In the genomic region with DNA sequence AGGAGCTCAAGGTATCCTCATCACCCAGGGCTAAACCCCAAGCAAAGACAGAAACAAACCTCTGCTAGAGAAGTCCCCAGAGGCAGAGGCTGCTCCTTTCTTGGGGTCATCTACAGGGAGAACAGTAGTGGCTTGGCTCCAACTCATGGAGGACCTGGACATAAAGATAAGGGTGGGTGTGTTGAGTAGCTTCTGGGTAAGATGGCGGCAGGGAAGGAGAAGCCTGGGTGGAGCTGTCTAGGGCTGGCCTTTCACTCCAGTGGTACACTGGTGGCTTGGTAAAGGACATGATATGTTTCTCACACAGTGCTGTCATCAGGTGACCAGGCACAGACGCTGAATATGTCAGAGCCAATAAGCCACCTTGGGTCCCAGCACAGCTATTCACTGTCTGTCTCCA, we compare ENCODE assay signal across 17 mouse cellular contexts. TPM values are rescaled to one million over a fixed set of nuclear protein-coding genes. Genes with fewer than 3 reads are reported as not detected.
A peak's percentile ranks its signal among the peaks of the same experiment; 100 is the strongest.
DNase-seq lines count a peak whose midpoint lies in the region; ATAC-seq and TF ChIP-seq lines count a peak whose summit lies in the region.
"Had no signal": no experiment of that assay in that cellular context is flagged by ENCODE, and none has a peak within 500 bp of the region (broad histone marks: within the 10 kb centered on the region; RNA-seq: fewer than 3 reads in every experiment).

No protein-coding gene starts in this region.

- no peak for DNase-seq in hindbrain, embryonic 10.5 days (ENCODE audit: low spot score)
- no peak for DNase-seq in hindbrain, postnatal 0 days (ENCODE audit: low spot score)
- DNase-seq in thymus, postnatal 25 days = no peak
- no peak for DNase-seq in adrenal gland, postnatal 25 days
- DNase-seq: adrenal gland, adult 2 months; B cell, adult 2 months; cerebellum, adult 11 months; cerebellum, postnatal 25 days; embryo, embryonic 11 days; kidney, adult 18-20 months; lung, adult 2 months; right cerebral cortex, postnatal 25 days had no signal

- H3K4me3 ChIP-seq in hindbrain, embryonic 10.5 days = no peak overlapping the region
- no peak overlapping the region for H3K4me3 ChIP-seq in hindbrain, postnatal 0 days (ENCODE audit: low read length)
- H3K4me3 ChIP-seq in liver, embryonic 16.5 days (ENCODE audit: low read depth, low read length) = no peak overlapping the region
- H3K4me3 ChIP-seq in midbrain, embryonic 13.5 days (replicated peaks) = no peak overlapping the region
- H3K4me3 ChIP-seq: limb, embryonic 10.5 days had no signal

- H3K9ac ChIP-seq in hindbrain, postnatal 0 days (replicated peaks; ENCODE audit: low read length) = no peak overlapping the region
- no peak overlapping the region for H3K9ac ChIP-seq in liver, embryonic 16.5 days (ENCODE audit: low read depth, low read length)
- H3K9ac ChIP-seq in midbrain, embryonic 13.5 days (replicated peaks) = no peak overlapping the region

- peak overlapping the region; percentile 46; the same call in 1 of the 2 replicates for H3K27ac ChIP-seq in hindbrain, embryonic 10.5 days
- no peak overlapping the region for H3K27ac ChIP-seq in hindbrain, postnatal 0 days
- H3K27ac ChIP-seq in liver, embryonic 16.5 days (ENCODE audit: low read length) = peak overlapping the region; percentile 70
- no peak overlapping the region for H3K27ac ChIP-seq in midbrain, embryonic 13.5 days
- H3K27ac ChIP-seq: kidney, postnatal 0 days; limb, embryonic 10.5 days had no signal

- H3K4me2 ChIP-seq in hindbrain, postnatal 0 days (ENCODE audit: low read depth, low read length) = no peak overlapping the region
- peak overlapping the region; percentile 6; the same call in 1 of the 2 replicates for H3K4me2 ChIP-seq in liver, embryonic 16.5 days (ENCODE audit: low read depth, low read length)
- H3K4me2 ChIP-seq in midbrain, embryonic 13.5 days (replicated peaks) = no peak overlapping the region

- WGBS in hindbrain, embryonic 10.5 days = 94% methylated on average over 2 of the region's 2 CpGs
- 100% methylated on average over 2 of the region's 2 CpGs for WGBS in hindbrain, postnatal 0 days
- 58% methylated on average over 2 of the region's 2 CpGs for WGBS in liver, embryonic 16.5 days (ENCODE audit: insufficient replicate concordance)
- WGBS in midbrain, embryonic 13.5 days = 85% methylated on average over 2 of the region's 2 CpGs

- TF ChIP-seq CTCF in hindbrain, postnatal 0 days (IDR thresholded peaks at IDR 0.05; ENCODE audit: low read depth) = no peak

- H3K9me3 ChIP-seq in hindbrain, embryonic 10.5 days = no peaks in the 10 kb centered on the region
- no peaks in the 10 kb centered on the region for H3K9me3 ChIP-seq in hindbrain, postnatal 0 days (ENCODE audit: low read length)
- no peaks in the 10 kb centered on the region for H3K9me3 ChIP-seq in liver, embryonic 16.5 days (replicated peaks; ENCODE audit: control insufficient read depth, low read length)
- no peaks in the 10 kb centered on the region for H3K9me3 ChIP-seq in midbrain, embryonic 13.5 days
- H3K9me3 ChIP-seq: limb, embryonic 10.5 days had no signal

- no peaks in the 10 kb centered on the region for H3K27me3 ChIP-seq in hindbrain, embryonic 10.5 days (ENCODE audit: insufficient read depth, poor library complexity, severe bottlenecking)
- H3K27me3 ChIP-seq in hindbrain, postnatal 0 days (ENCODE audit: insufficient read depth, low read length) = no peaks in the 10 kb centered on the region
- H3K27me3 ChIP-seq in liver, embryonic 16.5 days (ENCODE audit: control insufficient read depth, insufficient read depth, low read depth, low read length) = no peaks in the 10 kb centered on the region
- H3K27me3 ChIP-seq in midbrain, embryonic 13.5 days = no peaks in the 10 kb centered on the region

- ATAC-seq in hindbrain, postnatal 0 days = no peak
- ATAC-seq in erythroid progenitor cell, adult 5-6 weeks (replicated peaks; ENCODE audit: low FRiP score, poor library complexity, severe bottlenecking) = peak; percentile 83
- ATAC-seq in liver, embryonic 16.5 days (ENCODE audit: low read depth) = peak; percentile 94
- no peak for ATAC-seq in midbrain, embryonic 13.5 days

- H3K36me3 ChIP-seq in hindbrain, embryonic 10.5 days = peaks cover 100% of the 10 kb centered on the region
- H3K36me3 ChIP-seq in hindbrain, postnatal 0 days (ENCODE audit: insufficient read depth, low read length) = peaks cover 49% of the 10 kb centered on the region
- H3K36me3 ChIP-seq in liver, embryonic 16.5 days (ENCODE audit: control insufficient read depth, insufficient read depth) = no peaks in the 10 kb centered on the region
- H3K36me3 ChIP-seq in midbrain, embryonic 13.5 days = peaks cover 100% of the 10 kb centered on the region

- peaks cover 23% of the 10 kb centered on the region for H3K4me1 ChIP-seq in hindbrain, embryonic 10.5 days (replicated peaks)
- H3K4me1 ChIP-seq in hindbrain, postnatal 0 days (ENCODE audit: insufficient read depth, low read length) = peaks cover 4% of the 10 kb centered on the region; the same call in 1 of the 2 replicates
- peaks cover 18% of the 10 kb centered on the region for H3K4me1 ChIP-seq in liver, embryonic 16.5 days (ENCODE audit: control insufficient read depth, low read depth, low read length)
- H3K4me1 ChIP-seq in midbrain, embryonic 13.5 days (replicated peaks) = no peaks in the 10 kb centered on the region

RNA-seq across cellular contexts. Expression of a gene that starts 12.3 kb away (rescaled TPM):
- 108 and 114 TPM in 2 replicates for polyA plus RNA-seq in hindbrain, embryonic 10.5 days (2016; fragmentation: Nextera tagmentation; extraction: Ambion mirVana)
- total RNA-seq in hindbrain, postnatal 0 days (2014; rRNA removed) = 83.9 and 94.0 TPM in 2 replicates
- polyA plus RNA-seq in hindbrain, postnatal 0 days (2015; fragmentation: Nextera tagmentation; extraction: Ambion mirVana) = 71.9 and 73.3 TPM in 2 replicates
- 9.2 and 16.9 TPM in 2 replicates for total RNA-seq in erythroid progenitor cell, adult 5-6 weeks (2015; ENCODE audit: low replicate concordance)
- total RNA-seq in erythroid progenitor cell, adult 5-6 weeks (2017; ENCODE audit: low replicate concordance) = 5.3 and 8.5 TPM in 2 replicates
- 44.4 and 44.7 TPM in 2 replicates for polyA plus RNA-seq in liver, embryonic 16.5 days (2015; fragmentation: Nextera tagmentation; extraction: Ambion mirVana)
- 76.2 and 78.3 TPM in 2 replicates for polyA plus RNA-seq in midbrain, embryonic 13.5 days (2015; fragmentation: Nextera tagmentation; extraction: Ambion mirVana)
- total RNA-seq in adrenal gland, postnatal 25 days (2021) = 86.5 and 103 TPM in 2 replicates

RNA-seq across cellular contexts. Expression of a gene that starts 17.0 kb away (rescaled TPM):
- 59.2 and 62.8 TPM in 2 replicates for polyA plus RNA-seq in hindbrain, embryonic 10.5 days (2016; fragmentation: Nextera tagmentation; extraction: Ambion mirVana)
- 68.1 and 73.5 TPM in 2 replicates for total RNA-seq in hindbrain, postnatal 0 days (2014; rRNA removed)
- 33.8 and 35.3 TPM in 2 replicates for polyA plus RNA-seq in hindbrain, postnatal 0 days (2015; fragmentation: Nextera tagmentation; extraction: Ambion mirVana)
- 13.3 and 32.7 TPM in 2 replicates for total RNA-seq in erythroid progenitor cell, adult 5-6 weeks (2015; ENCODE audit: low replicate concordance)
- 12.3 and 27.5 TPM in 2 replicates for total RNA-seq in erythroid progenitor cell, adult 5-6 weeks (2017; ENCODE audit: low replicate concordance)
- polyA plus RNA-seq in liver, embryonic 16.5 days (2015; fragmentation: Nextera tagmentation; extraction: Ambion mirVana) = 5.7 and 6.6 TPM in 2 replicates
- polyA plus RNA-seq in midbrain, embryonic 13.5 days (2015; fragmentation: Nextera tagmentation; extraction: Ambion mirVana) = 69.1 and 76.5 TPM in 2 replicates
- total RNA-seq in adrenal gland, postnatal 25 days (2021) = 47.4 and 53.0 TPM in 2 replicates

RNA-seq across cellular contexts. Expression of a gene that starts 20.0 kb away (rescaled TPM):
- polyA plus RNA-seq in hindbrain, embryonic 10.5 days (2016; fragmentation: Nextera tagmentation; extraction: Ambion mirVana) = 1.8 and 2.0 TPM in 2 replicates
- total RNA-seq in hindbrain, postnatal 0 days (2014; rRNA removed) = 8.2 and 9.6 TPM in 2 replicates
- 2.4 TPM in 2 replicates for polyA plus RNA-seq in hindbrain, postnatal 0 days (2015; fragmentation: Nextera tagmentation; extraction: Ambion mirVana)
- total RNA-seq in erythroid progenitor cell, adult 5-6 weeks (2015; ENCODE audit: low replicate concordance) = 4.0 and 4.6 TPM in 2 replicates
- total RNA-seq in erythroid progenitor cell, adult 5-6 weeks (2017; ENCODE audit: low replicate concordance) = 0.30 and 1.4 TPM in 2 replicates
- polyA plus RNA-seq in liver, embryonic 16.5 days (2015; fragmentation: Nextera tagmentation; extraction: Ambion mirVana) = 1.2 and 1.5 TPM in 2 replicates
- polyA plus RNA-seq in midbrain, embryonic 13.5 days (2015; fragmentation: Nextera tagmentation; extraction: Ambion mirVana) = 1.3 and 1.8 TPM in 2 replicates
- total RNA-seq in adrenal gland, postnatal 25 days (2021) = 12.2 and 12.9 TPM in 2 replicates

RNA-seq across cellular contexts. Expression of a gene that starts 23.9 kb away (rescaled TPM):
- polyA plus RNA-seq in hindbrain, embryonic 10.5 days (2016; fragmentation: Nextera tagmentation; extraction: Ambion mirVana) = 3.1 and 4.3 TPM in 2 replicates
- total RNA-seq in hindbrain, postnatal 0 days (2014; rRNA removed) = 14.2 and 17.0 TPM in 2 replicates
- polyA plus RNA-seq in hindbrain, postnatal 0 days (2015; fragmentation: Nextera tagmentation; extraction: Ambion mirVana) = 9.5 and 10.1 TPM in 2 replicates
- 2.5 TPM in 1 of 2 replicates, not detected in the other for total RNA-seq in erythroid progenitor cell, adult 5-6 weeks (2015; ENCODE audit: low replicate concordance)
- 0.90 TPM in 1 of 2 replicates, not detected in the other for total RNA-seq in erythroid progenitor cell, adult 5-6 weeks (2017; ENCODE audit: low replicate concordance)
- polyA plus RNA-seq in liver, embryonic 16.5 days (2015; fragmentation: Nextera tagmentation; extraction: Ambion mirVana) = 5.1 and 6.2 TPM in 2 replicates
- 2.0 and 3.4 TPM in 2 replicates for polyA plus RNA-seq in midbrain, embryonic 13.5 days (2015; fragmentation: Nextera tagmentation; extraction: Ambion mirVana)
- 17.1 and 20.2 TPM in 2 replicates for total RNA-seq in adrenal gland, postnatal 25 days (2021)

RNA-seq across cellular contexts. Expression of a gene that starts 47.7 kb away (rescaled TPM):
- 68.5 and 78.9 TPM in 2 replicates for polyA plus RNA-seq in hindbrain, embryonic 10.5 days (2016; fragmentation: Nextera tagmentation; extraction: Ambion mirVana)
- total RNA-seq in hindbrain, postnatal 0 days (2014; rRNA removed) = 66.6 and 74.8 TPM in 2 replicates
- 101 and 110 TPM in 2 replicates for polyA plus RNA-seq in hindbrain, postnatal 0 days (2015; fragmentation: Nextera tagmentation; extraction: Ambion mirVana)
- total RNA-seq in erythroid progenitor cell, adult 5-6 weeks (2015; ENCODE audit: low replicate concordance) = 11.2 and 19.3 TPM in 2 replicates
- total RNA-seq in erythroid progenitor cell, adult 5-6 weeks (2017; ENCODE audit: low replicate concordance) = 3.0 and 3.7 TPM in 2 replicates
- polyA plus RNA-seq in liver, embryonic 16.5 days (2015; fragmentation: Nextera tagmentation; extraction: Ambion mirVana) = 23.1 and 24.9 TPM in 2 replicates
- polyA plus RNA-seq in midbrain, embryonic 13.5 days (2015; fragmentation: Nextera tagmentation; extraction: Ambion mirVana) = 78.4 and 88.2 TPM in 2 replicates
- total RNA-seq in adrenal gland, postnatal 25 days (2021) = 21.5 and 27.1 TPM in 2 replicates

Comparison
In these comparisons a context has a peak if more than half of its experiments do, and no peak if none do; other contexts are left out.
1. H3K27ac ChIP-seq: peak in hindbrain, embryonic 10.5 days (single experiment) and liver, embryonic 16.5 days (single experiment); none in hindbrain, postnatal 0 days (single experiment) and midbrain, embryonic 13.5 days (single experiment).
2. ATAC-seq: peak in erythroid progenitor cell, adult 5-6 weeks (single experiment) and liver, embryonic 16.5 days (single experiment); none in hindbrain, postnatal 0 days (single experiment) and midbrain, embryonic 13.5 days (single experiment).